Mouse (Mus musculus) embryonic facial prominence, embryonic 11.5 days (tissue): ENCODE results near the gene Nckipsd. TPM values are rescaled to one million over a fixed set of nuclear protein-coding genes. Genes with fewer than 3 reads are reported as not detected.
A peak's percentile ranks its signal among the peaks of the same experiment; 100 is the strongest.

Experiments
- ATAC-seq: fragments of 200-750 bp; cut with Nextera tagmentation; replicated peaks from 2 replicates; pipeline ENCODE4 v1.8.0; 2017; ENCODE audit warnings: low read depth; ENCODE audit not compliant: insufficient number of reproducible peaks, low FRiP score, low TSS enrichment
- DNase-seq: peaks from one replicate; pipeline ENCODE4 v3.0.0-alpha.2; 2015; ENCODE audit warnings: low spot score
- H3K27ac ChIP-seq: fragments of 300-500 bp; sonication (generic); replicated peaks from 2 replicates; pipeline ENCODE4 v1.5.1; 2014; ENCODE audit warnings: mild to moderate bottlenecking, low read depth, low read length, control low read depth
- H3K27me3 ChIP-seq: fragments of 300-500 bp; sonication (generic); 2 replicates; pipeline ENCODE4 v1.6.1; 2014; ENCODE audit warnings: mild to moderate bottlenecking, low read length, moderate library complexity, mixed read lengths; ENCODE audit not compliant: control insufficient read depth, insufficient read depth
- H3K36me3 ChIP-seq: fragments of 300-500 bp; sonication (generic); replicated peaks from 2 replicates; pipeline ENCODE4 v1.6.1; 2014; ENCODE audit warnings: low read depth, mild to moderate bottlenecking, low read length, moderate library complexity, mixed read lengths; ENCODE audit not compliant: control insufficient read depth, insufficient read depth
- H3K4me1 ChIP-seq: fragments of 300-500 bp; sonication (generic); 2 replicates; pipeline ENCODE4 v1.6.1; 2014; ENCODE audit warnings: low read length, mixed read lengths; ENCODE audit not compliant: control insufficient read depth, insufficient read depth
- H3K4me2 ChIP-seq: fragments of 300-500 bp; sonication (generic); 2 replicates; pipeline ENCODE4 v1.6.1; 2014; ENCODE audit warnings: low read depth, mild to moderate bottlenecking, control low read depth, low read length, moderate library complexity
- H3K4me3 ChIP-seq: fragments of 300-500 bp; sonication (generic); 2 replicates; pipeline ENCODE4 v1.5.1; 2014; ENCODE audit warnings: low read depth, low read length, control low read depth
- H3K9ac ChIP-seq: fragments of 300-500 bp; sonication (generic); replicated peaks from 2 replicates; pipeline ENCODE4 v1.6.1; 2014; ENCODE audit warnings: mild to moderate bottlenecking, control low read depth, low read length
- H3K9me3 ChIP-seq: fragments of 300-500 bp; sonication (generic); replicated peaks from 2 replicates; pipeline ENCODE4 v1.6.1; 2016; ENCODE audit warnings: mild to moderate bottlenecking, low read length, inconsistent platforms, mixed read lengths; ENCODE audit not compliant: control insufficient read depth
- WGBS: fragments of 180-500 bp; shearing (Covaris S2); extraction: QIAGEN DNeasy Blood & Tissue Kit; methylation state at CpG from one replicate; pipeline ENCODE4 v1.1.7; 2014; 5-methylcytosine and 5-hydroxymethylcytosine counted together
- polyA plus RNA-seq: library from polyadenylated mRNA; unstranded; fragments of >200 nt; fragmentation: Nextera tagmentation; extraction: Ambion mirVana; gene quantifications from 2 replicates; pipeline ENCODE4 v1.2.1, GENCODE M21; 2014

The Nckipsd gene
- polyA plus RNA-seq, 1 experiment from 2014 or later = 9.1 TPM

DNA sequence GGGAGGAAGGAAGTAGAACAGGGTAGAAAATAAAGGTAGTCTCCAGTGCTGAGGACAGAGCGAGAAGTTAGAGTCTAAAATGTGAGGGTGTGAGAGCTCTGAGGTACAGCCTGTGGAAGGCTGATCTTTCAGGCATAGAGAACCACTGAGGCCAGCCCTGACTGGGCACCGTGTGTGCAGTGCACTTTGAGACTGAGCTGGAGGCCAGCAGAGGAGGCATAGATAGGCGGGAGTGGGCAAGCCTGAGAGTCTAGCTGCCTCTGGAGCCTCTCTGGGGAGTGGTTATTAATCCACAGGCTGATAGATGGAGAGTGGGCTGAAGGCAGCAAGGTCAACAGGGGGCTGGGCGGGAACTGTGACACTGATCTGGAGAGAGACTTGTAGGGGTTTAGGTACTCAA, 26.3 kb upstream of the Nckipsd start:
- ATAC-seq (no peak), DNase-seq (no peak)
- Histone ChIP-seq H3K36me3 (no peaks in the 10 kb centered on the region), H3K4me3 (no peak overlapping the region), H3K9me3 (no peaks in the 10 kb centered on the region), H3K9ac (no peak overlapping the region), H3K27ac (no peak overlapping the region), H3K27me3 (no peaks in the 10 kb centered on the region), H3K4me2 (no peak overlapping the region), H3K4me1 (no peaks in the 10 kb centered on the region)
- 55% methylated on average over 4 of the region's 4 CpGs for WGBS

DNA sequence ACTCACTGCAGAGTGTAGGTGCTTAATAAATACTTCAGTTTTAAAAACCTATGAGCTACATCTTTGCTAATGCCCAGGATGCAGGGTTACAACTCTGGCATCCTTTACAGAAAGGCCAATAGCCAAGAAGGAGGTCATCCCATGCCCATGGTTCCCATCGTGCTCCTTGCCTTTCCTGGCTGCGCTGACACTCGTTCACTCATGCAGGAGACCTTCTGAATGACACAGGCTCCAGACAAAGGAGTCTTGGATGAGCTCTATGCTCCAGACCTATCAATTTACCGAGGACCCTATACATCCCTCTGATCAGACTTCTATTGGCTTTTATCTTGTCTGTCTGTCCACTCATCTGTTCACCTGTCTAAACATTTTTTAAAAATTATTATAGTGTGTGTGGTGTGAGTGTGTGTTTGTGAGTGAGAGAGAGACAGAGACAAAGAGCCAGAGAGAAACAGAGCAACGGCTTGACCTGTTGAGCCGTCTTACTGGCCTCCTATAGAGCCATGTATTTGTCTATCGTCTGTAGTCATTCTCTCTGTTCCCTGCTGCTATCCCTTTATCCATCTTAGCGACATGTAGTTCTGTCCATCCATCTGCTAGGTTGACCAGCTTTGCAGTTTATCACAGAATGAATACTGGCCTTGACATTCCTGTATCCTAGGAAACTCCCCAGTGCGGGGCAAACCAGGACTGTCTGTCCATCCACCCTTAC, 25.2 kb upstream of the Nckipsd start:
- Histone ChIP-seq H3K36me3 (no peaks in the 10 kb centered on the region), H3K27me3 (no peaks in the 10 kb centered on the region), H3K9me3 (no peaks in the 10 kb centered on the region), H3K4me2 (peak overlapping the region; percentile 41), H3K4me3 (peak overlapping the region; percentile 84), H3K4me1 (no peaks in the 10 kb centered on the region), H3K9ac (peak overlapping the region; percentile 51), H3K27ac (0 out of 2 replicates have a peak overlapping the region, but pooled peaks have one; percentile 16)
- 26% methylated on average over 9 of the region's 9 CpGs for WGBS
- ATAC-seq (peak; percentile 54; the same call in 1 of the 2 replicates), DNase-seq (no peak)

DNA sequence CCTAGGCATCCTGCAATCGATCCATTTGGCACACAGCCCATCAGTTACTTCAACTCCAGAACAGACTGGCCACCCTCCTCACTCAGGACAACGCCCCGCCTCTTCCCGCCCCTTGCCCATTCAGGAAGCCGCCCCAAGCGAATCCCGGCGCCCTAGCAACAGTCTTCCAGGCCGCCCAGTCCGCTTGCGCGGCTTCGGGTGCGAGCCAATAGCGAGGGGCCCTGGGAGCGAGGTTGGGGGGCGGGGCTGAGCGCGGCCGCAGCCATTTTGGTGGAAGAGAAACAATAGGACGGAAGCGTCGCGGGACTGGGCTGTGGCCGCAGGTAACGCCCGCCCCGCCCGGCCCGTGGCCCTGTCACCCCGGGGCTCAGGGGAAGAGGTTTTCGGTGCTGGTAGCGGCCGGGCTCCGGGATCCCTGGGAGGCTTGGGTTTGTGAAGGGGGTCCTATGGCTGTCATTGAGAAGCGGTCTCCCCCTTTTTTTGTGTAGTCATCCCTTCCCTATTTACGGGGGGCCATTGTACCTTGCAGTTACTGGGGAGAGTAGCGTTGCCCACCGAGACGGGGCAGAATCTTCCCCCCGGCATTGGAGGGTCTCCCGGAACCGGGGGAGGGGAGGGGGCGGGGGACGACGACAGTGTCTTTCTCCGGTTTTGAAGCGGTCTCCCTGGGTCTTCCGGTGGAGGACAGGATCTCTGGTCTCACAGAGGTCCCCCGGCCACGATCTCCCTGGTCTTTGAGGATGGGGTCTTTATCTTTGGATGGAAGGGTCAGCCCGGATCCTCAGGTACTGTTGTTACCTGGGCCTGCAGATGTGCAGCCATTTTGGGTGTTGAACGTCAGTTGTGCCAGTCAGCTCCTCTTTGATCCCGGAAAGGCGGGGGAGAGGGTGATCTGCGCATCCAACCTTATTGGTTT, 24.4 kb upstream of the Nckipsd start, which contains the start of gene Ip6k2:
Ip6k2 (plus strand) TSS at position 249 of the 916 bp plus-strand sequence.
- Histone ChIP-seq H3K27ac (peak within 1 kb of the TSS; percentile 89), H3K4me3 (peak within 1 kb of the TSS; percentile 84), H3K9ac (peak within 1 kb of the TSS; percentile 96), H3K9me3 (no peaks in the 10 kb centered on the region), H3K4me1 (no peaks in the 10 kb centered on the region), H3K27me3 (no peaks in the 10 kb centered on the region), H3K4me2 (peak within 1 kb of the TSS; percentile 41), H3K36me3 (no peaks in the 10 kb centered on the region)
- under 1% methylated on average over 52 of the region's 56 CpGs for WGBS
- peak; percentile 98 for DNase-seq
- peak; percentile 98 for ATAC-seq

DNA sequence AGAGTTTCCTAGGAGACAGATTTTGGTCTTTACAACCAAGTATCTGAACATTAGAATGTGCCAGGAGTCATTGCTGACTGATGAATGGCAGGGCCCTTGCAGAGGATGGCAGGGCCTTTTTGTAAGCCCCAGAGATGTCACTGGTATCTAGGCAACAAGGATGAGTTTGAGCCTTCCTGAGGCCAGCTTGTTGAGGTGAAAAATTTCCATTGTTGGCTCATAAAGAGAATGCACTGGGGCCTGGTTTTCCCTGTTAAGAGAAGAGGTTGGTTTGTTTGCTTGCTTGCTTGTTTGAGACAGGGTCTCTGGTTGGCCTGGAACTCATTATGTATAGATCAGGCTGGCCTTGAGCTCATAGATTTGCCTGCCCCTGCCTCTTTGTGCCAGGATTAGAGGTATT, 22.8 kb upstream of the Nckipsd start:
- ATAC-seq (no peak), DNase-seq (peak; percentile 40)
- Histone ChIP-seq H3K4me3 (peak overlapping the region; percentile 84), H3K36me3 (no peaks in the 10 kb centered on the region), H3K27ac (no peak overlapping the region), H3K4me1 (no peaks in the 10 kb centered on the region), H3K9ac (0 out of 2 replicates have a peak overlapping the region, but pooled peaks have one; percentile 5), H3K27me3 (no peaks in the 10 kb centered on the region), H3K4me2 (peak overlapping the region; percentile 22), H3K9me3 (no peaks in the 10 kb centered on the region)

DNA sequence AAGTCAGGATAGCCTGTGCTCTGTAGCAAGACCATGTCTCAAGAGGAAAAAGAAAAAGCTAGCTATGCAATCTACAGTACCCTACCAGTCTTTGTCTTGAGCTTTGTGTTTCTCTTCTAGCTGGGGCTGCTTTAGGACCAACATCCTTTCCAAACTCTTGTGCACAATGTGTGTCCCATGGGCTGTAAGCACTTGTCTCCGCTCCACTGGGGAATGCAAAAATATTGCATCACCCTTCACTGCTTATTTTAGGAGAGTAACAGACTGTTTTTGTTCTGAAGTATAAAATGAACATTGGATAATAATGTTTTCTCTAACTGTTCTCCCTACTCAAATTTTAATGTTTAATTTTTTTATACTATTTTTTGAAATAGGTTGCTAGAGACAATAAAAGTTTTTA, 21.7 kb upstream of the Nckipsd start:
- 94% methylated on average over 1 of the region's 1 CpGs for WGBS

DNA sequence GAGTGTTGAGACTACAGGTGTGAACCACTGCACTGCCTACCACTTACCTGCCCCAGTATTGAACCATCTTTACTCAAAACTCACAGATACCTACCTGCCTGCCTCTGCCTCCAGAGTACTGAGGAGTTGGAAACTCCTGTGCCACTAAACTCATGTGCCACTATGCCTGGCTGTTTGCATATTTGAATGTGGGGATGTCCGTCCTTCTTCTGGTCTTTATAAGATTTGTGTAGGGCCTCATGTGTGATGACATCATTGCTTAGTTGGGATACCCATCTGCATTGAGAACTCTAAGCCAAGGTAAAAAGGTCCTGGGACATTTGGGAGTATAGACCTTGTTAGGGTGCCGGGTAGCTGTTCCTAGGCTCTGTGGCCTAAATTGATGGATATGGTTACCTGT, 21.1 kb upstream of the Nckipsd start:
- 95% methylated on average over 2 of the region's 2 CpGs for WGBS
- H3K4me1 ChIP-seq = no peaks in the 10 kb centered on the region
- H3K9me3 ChIP-seq = no peaks in the 10 kb centered on the region
- no peak for DNase-seq
- no peaks in the 10 kb centered on the region for H3K36me3 ChIP-seq
- ATAC-seq = no peak
- H3K27me3 ChIP-seq = no peaks in the 10 kb centered on the region
- H3K9ac ChIP-seq = no peak overlapping the region
- H3K27ac ChIP-seq = no peak overlapping the region
- no peak overlapping the region for H3K4me3 ChIP-seq
- no peak overlapping the region for H3K4me2 ChIP-seq

More for the DNA sequence above, 21.7 kb upstream of the Nckipsd start:
- no peak overlapping the region for H3K4me2 ChIP-seq
- H3K4me3 ChIP-seq = no peak overlapping the region
- ATAC-seq (no peak), DNase-seq (no peak)
- no peaks in the 10 kb centered on the region for H3K4me1 ChIP-seq
- H3K27me3 ChIP-seq = no peaks in the 10 kb centered on the region
- H3K27ac ChIP-seq = no peak overlapping the region
- no peak overlapping the region for H3K9ac ChIP-seq
- no peaks in the 10 kb centered on the region for H3K9me3 ChIP-seq
- H3K36me3 ChIP-seq = no peaks in the 10 kb centered on the region

DNA sequence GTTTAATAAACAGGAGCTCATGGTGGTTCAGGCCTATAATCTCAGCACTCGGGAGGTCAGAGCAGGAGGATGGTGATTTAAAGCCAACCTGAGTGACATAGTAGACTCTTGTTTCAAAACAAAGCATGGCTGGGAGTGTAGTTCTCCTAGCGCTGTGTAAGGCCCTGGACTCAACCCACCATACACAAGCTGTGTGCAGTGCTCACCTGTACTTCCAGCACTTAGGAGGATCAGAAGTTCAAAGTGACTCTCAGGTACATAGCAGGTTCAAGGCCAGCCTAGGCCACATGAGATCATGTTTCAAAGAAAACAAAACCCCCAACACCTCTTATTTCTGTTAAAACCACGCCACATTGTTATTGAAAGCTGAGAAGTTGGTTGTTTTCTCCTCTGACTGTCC, 19.5 kb upstream of the Nckipsd start:
- H3K36me3 ChIP-seq = no peaks in the 10 kb centered on the region
- H3K9ac ChIP-seq = no peak overlapping the region
- no peak overlapping the region for H3K4me3 ChIP-seq
- no peak overlapping the region for H3K4me2 ChIP-seq
- DNase-seq = no peak
- H3K27ac ChIP-seq = no peak overlapping the region
- no peak for ATAC-seq
- H3K9me3 ChIP-seq = no peaks in the 10 kb centered on the region
- H3K27me3 ChIP-seq = no peaks in the 10 kb centered on the region
- WGBS = 70% methylated on average over 3 of the region's 3 CpGs
- no peaks in the 10 kb centered on the region for H3K4me1 ChIP-seq

DNA sequence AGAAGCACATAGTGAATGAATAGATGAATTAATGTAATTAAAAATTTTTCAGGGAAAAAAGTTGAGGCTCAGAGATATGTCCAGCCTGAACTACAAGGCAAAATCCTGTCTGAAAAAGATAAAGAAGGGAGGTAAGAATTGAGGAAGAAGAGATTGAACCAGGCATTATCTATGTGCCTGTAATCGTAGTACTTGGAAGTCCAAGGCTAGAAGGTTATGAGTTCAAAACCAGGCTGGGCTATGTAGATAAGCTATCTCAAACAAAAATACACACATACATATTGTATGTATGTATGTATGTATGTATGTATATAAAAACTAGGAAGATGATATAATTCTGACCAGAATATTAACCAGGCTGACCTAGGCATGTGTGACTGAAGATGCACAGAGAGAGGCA, 15.9 kb upstream of the Nckipsd start:
- H3K27ac ChIP-seq = no peak overlapping the region
- H3K36me3 ChIP-seq = peaks cover 2% of the 10 kb centered on the region; the same call in 1 of the 2 replicates
- H3K9ac ChIP-seq = no peak overlapping the region
- WGBS = 95% methylated on average over 1 of the region's 1 CpGs
- no peak overlapping the region for H3K4me3 ChIP-seq
- H3K27me3 ChIP-seq = no peaks in the 10 kb centered on the region
- DNase-seq (no peak), ATAC-seq (no peak)
- no peaks in the 10 kb centered on the region for H3K4me1 ChIP-seq
- H3K4me2 ChIP-seq = no peak overlapping the region
- H3K9me3 ChIP-seq = no peaks in the 10 kb centered on the region
